Mouse (Mus musculus): Measurements from ENCODE around the gene Tmed8. TPM values are rescaled to one million over a fixed set of nuclear protein-coding genes. Genes with fewer than 3 reads are reported as not detected.

The Tmed8 gene
- polyA plus RNA-seq (2012; rRNA removed) = 0.84 and 0.85 TPM in 2 replicates

DNA sequence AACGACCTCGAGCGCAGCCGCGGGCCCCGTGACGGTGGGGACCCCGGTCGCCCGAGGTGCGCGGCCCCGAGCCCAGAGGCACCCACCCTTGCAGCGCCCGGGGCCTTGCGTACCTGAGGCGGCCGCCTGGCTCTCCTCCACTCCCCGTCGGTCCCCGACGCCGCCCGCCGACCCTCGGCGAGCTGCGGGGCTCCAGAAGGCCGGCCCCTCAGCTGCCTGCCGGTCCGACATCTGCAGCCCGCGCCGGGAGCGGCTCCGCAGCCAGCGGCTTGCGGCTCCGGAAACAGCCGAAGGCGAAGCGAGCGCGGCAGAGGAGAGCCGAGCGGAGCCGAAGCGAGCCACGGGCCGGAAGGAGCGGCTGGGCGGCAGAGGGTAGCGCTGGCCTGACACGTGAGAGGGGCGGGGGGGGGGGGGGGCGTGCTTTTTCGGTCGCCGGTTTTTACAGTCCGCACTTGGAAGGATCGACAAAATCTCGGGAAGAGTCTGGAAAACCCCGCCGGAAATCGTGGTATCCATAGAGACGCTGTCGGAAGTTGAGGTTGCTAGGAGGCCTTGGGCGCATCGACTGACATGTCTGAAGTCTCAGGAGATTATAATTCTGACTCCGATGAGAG, at the start of gene Tmed8:
Gene Tmed8, minus strand, starts transcription at position 482 of the 614 bp plus-strand sequence.

DNA sequence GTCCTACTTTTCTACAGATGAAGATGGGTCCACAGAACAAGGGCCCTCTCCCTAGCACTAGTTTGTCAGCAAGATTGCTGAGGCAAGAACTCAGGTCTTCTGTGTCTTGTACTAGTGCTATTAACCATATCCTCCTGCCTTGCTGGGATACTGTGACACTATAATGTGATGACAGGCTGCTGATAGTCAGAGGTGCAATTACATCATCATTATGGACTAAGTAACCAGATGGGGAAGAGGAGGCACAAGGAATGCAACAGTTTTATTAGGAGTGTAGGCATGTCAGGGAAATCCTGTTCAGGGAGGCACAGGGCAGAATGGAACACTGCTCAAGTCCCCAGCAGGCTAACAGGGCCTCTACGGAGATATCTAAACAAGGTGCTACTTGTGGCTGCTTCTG, 38.4 kb upstream of the Tmed8 start, which contains the start of gene Noxred1:
Gene Noxred1, minus strand, starts transcription at position 101 of the 400 bp plus-strand sequence.

DNA sequence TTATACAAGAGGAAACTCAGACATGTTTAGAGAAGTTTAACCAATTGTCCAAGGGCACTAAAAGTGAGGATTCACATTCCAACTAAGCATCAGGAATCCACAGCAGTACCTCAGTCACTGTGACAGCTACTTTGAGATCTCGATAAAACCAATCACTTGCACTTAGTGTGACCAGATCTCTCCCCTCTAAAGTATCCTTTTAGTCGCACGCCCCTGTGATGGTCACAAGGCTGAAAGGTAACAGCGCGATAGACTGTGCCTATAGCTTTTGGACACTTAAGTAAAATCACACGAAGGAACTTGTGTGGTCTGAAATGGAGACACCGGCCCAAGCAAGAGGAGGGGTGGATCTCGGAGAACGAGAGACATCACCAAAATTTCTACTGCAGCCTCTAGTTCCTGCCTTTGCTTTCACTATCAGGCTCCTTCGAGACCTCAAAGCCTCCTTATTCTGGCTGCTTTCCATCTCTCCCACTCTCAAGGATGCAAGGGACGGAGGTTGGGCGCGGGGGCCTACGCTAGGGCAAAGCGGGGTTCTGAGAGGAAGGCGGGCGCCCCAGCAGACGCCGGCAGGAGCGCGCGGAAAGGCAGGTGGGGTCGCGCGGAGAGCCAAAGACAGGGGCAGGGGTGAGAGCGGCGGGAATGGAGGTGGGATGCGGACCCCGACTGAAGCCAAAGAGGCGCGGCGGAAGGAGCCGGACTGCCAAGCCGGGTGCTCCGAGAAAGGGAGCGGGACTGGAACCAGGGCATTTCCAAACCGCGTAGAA, 865 bp downstream of the Tmed8 start, which contains the start of gene Samd15:
Gene Samd15, plus strand, starts transcription at position 518 of the 767 bp plus-strand sequence.

DNA sequence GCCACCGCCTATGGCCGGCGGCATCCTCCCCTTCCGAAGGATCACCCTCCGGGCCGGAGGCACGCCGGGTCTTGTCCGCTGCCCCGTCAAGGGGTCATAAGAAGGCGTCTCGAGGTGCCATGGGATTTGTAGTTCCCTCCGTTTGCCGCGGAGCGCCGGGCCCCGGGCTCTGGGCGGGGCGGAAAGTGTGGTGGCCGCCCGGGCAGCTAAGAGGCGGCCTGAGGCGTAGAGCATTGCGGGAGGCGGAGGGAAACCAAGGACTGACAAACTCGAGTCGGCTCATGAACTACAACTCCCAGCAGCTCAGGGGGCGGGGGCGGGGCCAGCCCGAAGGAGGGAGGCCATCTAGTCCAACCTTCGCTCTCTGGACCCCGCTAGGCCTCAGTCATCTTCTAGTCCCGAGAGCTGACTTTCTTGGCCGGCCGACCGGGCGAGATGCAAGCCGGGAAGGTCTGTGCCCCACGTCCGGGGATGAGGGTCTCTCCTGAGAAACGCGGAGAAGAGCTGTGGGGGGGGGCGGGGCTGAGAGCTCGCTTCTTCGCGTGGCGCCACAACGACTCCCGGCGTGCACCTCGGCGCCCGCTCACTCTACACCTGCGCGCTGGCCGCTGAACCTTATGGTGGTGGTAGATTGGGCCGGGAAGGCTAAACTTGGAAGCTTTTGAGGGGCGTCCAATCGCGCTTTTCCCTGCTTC, 52.7 kb downstream of the Tmed8 start, which contains the start of gene Pomt2:
Gene Pomt2, minus strand, starts transcription at position 574 of the 695 bp plus-strand sequence.

DNA sequence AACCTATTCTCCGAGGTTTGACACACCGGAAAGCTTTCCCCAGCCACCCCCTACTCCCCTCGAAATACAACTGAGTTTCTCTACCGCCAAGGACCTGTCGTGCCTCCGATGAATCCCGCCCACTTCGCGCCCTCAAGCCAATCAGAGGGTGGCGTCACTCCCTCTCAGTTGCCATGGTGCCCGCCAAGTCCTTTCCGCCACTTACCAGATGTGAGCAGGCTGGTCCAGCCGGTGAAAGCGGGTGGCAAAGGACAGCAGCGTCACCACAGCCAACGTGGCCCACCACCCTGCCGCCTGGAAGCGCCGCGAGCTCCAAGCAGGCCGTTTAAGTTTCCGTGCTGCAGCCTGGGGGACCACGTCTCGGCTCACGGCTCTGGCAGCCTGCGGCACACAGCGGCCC, 53.3 kb downstream of the Tmed8 start, which contains the start of gene Gstz1:
Gene Gstz1, plus strand, starts transcription at position 200 of the 400 bp plus-strand sequence.

Other genes starting within 250 kb of the Tmed8 start
- not detected in 2 replicates for gene Zdhhc22, start 210.0 kb downstream of the Tmed8 start, polyA plus RNA-seq (2012; rRNA removed)
- 0.01 TPM in 1 of 2 replicates, not detected in the other for gene Tmem63c, start 179.1 kb downstream of the Tmed8 start, polyA plus RNA-seq (2012; rRNA removed)
- gene Ngb, start 97.9 kb downstream of the Tmed8 start, polyA plus RNA-seq (2012; rRNA removed) = 0.02 and 0.07 TPM in 2 replicates
- gene Gstz1, start 53.3 kb downstream of the Tmed8 start, polyA plus RNA-seq (2012; rRNA removed) = 82.8 and 104 TPM in 2 replicates
- 2.5 and 2.8 TPM in 2 replicates for gene Pomt2, start 52.5 kb downstream of the Tmed8 start, polyA plus RNA-seq (2012; rRNA removed)
- gene Samd15, start 731 bp downstream of the Tmed8 start, polyA plus RNA-seq (2012; rRNA removed) = 0.06 and 0.13 TPM in 2 replicates
- 0.09 and 0.24 TPM in 2 replicates for gene Noxred1, start 38.3 kb upstream of the Tmed8 start, polyA plus RNA-seq (2012; rRNA removed)
- gene Vipas39, start 65.8 kb upstream of the Tmed8 start, polyA plus RNA-seq (2012; rRNA removed) = 7.2 and 7.7 TPM in 2 replicates
- 125 and 137 TPM in 2 replicates for gene Ahsa1, start 66.0 kb upstream of the Tmed8 start, polyA plus RNA-seq (2012; rRNA removed)
- 0.13 and 0.14 TPM in 2 replicates for gene Ism2, start 99.3 kb upstream of the Tmed8 start, polyA plus RNA-seq (2012; rRNA removed)
- 7.8 and 9.3 TPM in 2 replicates for gene Sptlc2, start 187.9 kb upstream of the Tmed8 start, polyA plus RNA-seq (2012; rRNA removed)
- gene Slirp, start 243.4 kb upstream of the Tmed8 start, polyA plus RNA-seq (2012; rRNA removed) = 41.5 and 42.0 TPM in 2 replicates
- 17.0 and 17.1 TPM in 2 replicates for gene Alkbh1, start 243.6 kb upstream of the Tmed8 start, polyA plus RNA-seq (2012; rRNA removed)